Comparison of ENCODE assay signal across 11 mouse cellular contexts in genomic region chr7:100798810-100799209, GRCm38 (mm10).
DNase-seq lines count a peak whose midpoint lies in the region; ATAC-seq and TF ChIP-seq lines count a peak whose summit lies in the region.
"Had no signal": no experiment of that assay in that cellular context is flagged by ENCODE, and none has a peak within 500 bp of the region (broad histone marks: within the 10 kb centered on the region; RNA-seq: fewer than 3 reads in every experiment).

No protein-coding gene starts in this region.

- H3K27ac ChIP-seq in kidney, adult 2 months (ENCODE audit: insufficient read depth, low read depth, low read length): no peak overlapping the region
- H3K27ac ChIP-seq in kidney, embryonic 15.5 days: no peak overlapping the region
- H3K27ac ChIP-seq in CH12.LX (ENCODE audit: insufficient read depth, low read depth): no peak overlapping the region
- no peak overlapping the region for H3K27ac ChIP-seq in liver, embryonic 16.5 days (ENCODE audit: low read length)
- H3K27ac ChIP-seq: macrophage had no signal

- no peaks in the 10 kb centered on the region for H3K27me3 ChIP-seq in kidney, adult 2 months (replicated peaks; ENCODE audit: control insufficient read depth, insufficient read depth, low read length)
- H3K27me3 ChIP-seq in kidney, embryonic 15.5 days: no peaks in the 10 kb centered on the region
- no peaks in the 10 kb centered on the region for H3K27me3 ChIP-seq in CH12.LX (replicated peaks)
- H3K27me3 ChIP-seq in liver, embryonic 16.5 days (ENCODE audit: control insufficient read depth, insufficient read depth, low read depth, low read length): no peaks in the 10 kb centered on the region

- 38% methylated on average over 3 of the region's 3 CpGs for WGBS in kidney, adult 2 months
- WGBS in kidney, embryonic 15.5 days: 60% methylated on average over 3 of the region's 3 CpGs
- WGBS in liver, embryonic 16.5 days (ENCODE audit: insufficient replicate concordance): 28% methylated on average over 3 of the region's 3 CpGs

- no peak overlapping the region for H3K9ac ChIP-seq in kidney, embryonic 15.5 days
- H3K9ac ChIP-seq in CH12.LX (ENCODE audit: insufficient read depth, low read depth): no peak overlapping the region
- no peak overlapping the region for H3K9ac ChIP-seq in liver, embryonic 16.5 days (ENCODE audit: low read depth, low read length)

- H3K9me3 ChIP-seq in kidney, embryonic 15.5 days (replicated peaks): no peaks in the 10 kb centered on the region
- no peaks in the 10 kb centered on the region for H3K9me3 ChIP-seq in CH12.LX (replicated peaks; ENCODE audit: low read length)
- no peaks in the 10 kb centered on the region for H3K9me3 ChIP-seq in liver, embryonic 16.5 days (replicated peaks; ENCODE audit: control insufficient read depth, low read length)

- H3K4me3 ChIP-seq in kidney, adult 2 months (ENCODE audit: insufficient read depth, low read depth, low read length): no peak overlapping the region
- H3K4me3 ChIP-seq in kidney, embryonic 15.5 days (replicated peaks): no peak overlapping the region
- no peak overlapping the region for H3K4me3 ChIP-seq in CH12.LX (replicated peaks in 1 of 3; ENCODE audit: low read depth in 2 of 3, low read length in 2 of 3, poor library complexity in 1 of 3)
- H3K4me3 ChIP-seq in liver, embryonic 16.5 days (ENCODE audit: low read depth, low read length): no peak overlapping the region

- dilution Hi-C loops in CH12.LX (cut with MboI; ENCODE audit: extremely low pct_ligation_motif_present, extremely low pct_unique_long_range_greater_than_20kb, low sequenced_read_pairs): no loop called here

- no peak for ATAC-seq in CD4-positive, CD25-positive, alpha-beta regulatory T cell, adult 4 months
- no peak for ATAC-seq in kidney, embryonic 15.5 days (replicated peaks; ENCODE audit: low FRiP score)
- ATAC-seq in liver, embryonic 16.5 days (ENCODE audit: low read depth): peak; percentile 63; the same call in 1 of the 2 replicates

- TF ChIP-seq POLR2A in kidney, adult 2 months (IDR thresholded peaks at IDR 0.05; ENCODE audit: low read depth, low read length): no peak
- TF ChIP-seq POLR2A in CH12.LX (IDR thresholded peaks at IDR 0.05; ENCODE audit: low read depth, low read length): no peak

- TF ChIP-seq EP300 in CH12.LX (IDR thresholded peaks at IDR 0.05; ENCODE audit: low read length): no peak

- peak; percentile 33 for DNase-seq in CD4-positive, CD25-positive, alpha-beta regulatory T cell, adult 2 months (ENCODE audit: low read depth, low spot score)
- peak; percentile 44 for DNase-seq in kidney, adult 2 months
- DNase-seq in CH12.LX (ENCODE audit: extremely low read depth): peak; percentile 11
- DNase-seq in thymus, adult 18-20 months: no peak
- no peak for DNase-seq in layer of hippocampus, adult 9-11 months
- DNase-seq: adrenal gland, adult 2 months; cerebellum, postnatal 36 days had no signal

- no peak overlapping the region for H3K4me2 ChIP-seq in kidney, embryonic 15.5 days
- no peak overlapping the region for H3K4me2 ChIP-seq in CH12.LX (ENCODE audit: insufficient read depth, low read depth, poor library complexity, severe bottlenecking)
- H3K4me2 ChIP-seq in liver, embryonic 16.5 days (ENCODE audit: low read depth, low read length): no peak overlapping the region

- no peaks in the 10 kb centered on the region for H3K4me1 ChIP-seq in kidney, adult 2 months (ENCODE audit: control insufficient read depth, insufficient read depth, low read length)
- H3K4me1 ChIP-seq in kidney, embryonic 15.5 days: no peaks in the 10 kb centered on the region
- no peaks in the 10 kb centered on the region for H3K4me1 ChIP-seq in CH12.LX (ENCODE audit: control insufficient read depth in 1 of 2, insufficient read depth in 2 of 2)
- H3K4me1 ChIP-seq in liver, embryonic 16.5 days (ENCODE audit: control insufficient read depth, low read depth, low read length): no peaks in the 10 kb centered on the region; the same call in 1 of the 2 replicates

- in situ Hi-C loops in CH12.LX (cut with MboI; ENCODE audit: low pct_ligation_motif_present, low pct_unique_long_range_greater_than_20kb, low sequenced_read_pairs): no loop called here

- H3K79me2 ChIP-seq in CH12.LX (replicated peaks; ENCODE audit: control insufficient read depth, extremely low read depth, insufficient read depth, poor library complexity, severe bottlenecking): no peaks in the 10 kb centered on the region

- TF ChIP-seq RAD21 in CH12.LX (IDR thresholded peaks at IDR 0.05; ENCODE audit: low read depth, low read length): peak; percentile 75

- H3K36me3 ChIP-seq in kidney, adult 2 months (ENCODE audit: control insufficient read depth, insufficient read depth, low read length): no peaks in the 10 kb centered on the region
- no peaks in the 10 kb centered on the region for H3K36me3 ChIP-seq in kidney, embryonic 15.5 days
- peaks cover 0 to 6% of the 10 kb centered on the region in 2 experiments for H3K36me3 ChIP-seq in CH12.LX (replicated peaks in 1 of 2; ENCODE audit: control insufficient read depth in 1 of 2, insufficient read depth in 1 of 2, low read length in 1 of 2)
- H3K36me3 ChIP-seq in liver, embryonic 16.5 days (ENCODE audit: control insufficient read depth, insufficient read depth): no peaks in the 10 kb centered on the region

- TF ChIP-seq CTCF in kidney, adult 2 months (conservative IDR thresholded peaks at IDR 0.05; ENCODE audit: insufficient read depth, insufficient read length, low read depth, low read length): 0 out of 2 replicates have a peak, but pooled peaks have one; percentile 17
- peak in 1 of 2 experiments; percentile 74; a peak in 2 of 4 replicates for TF ChIP-seq CTCF in CH12.LX (conservative IDR thresholded peaks at IDR 0.05 in 1 of 2, IDR thresholded peaks at IDR 0.05 in 1 of 2; ENCODE audit: low read depth in 2 of 2, low read length in 2 of 2)

TF ChIP-seq in CH12.LX, 34 proteins besides CTCF, POLR2A, EP300 and RAD21:
- TF ChIP-seq MYC (IDR thresholded peaks at IDR 0.05; ENCODE audit: low read depth, low read length) (no peak), PAX5 (IDR thresholded peaks at IDR 0.05; ENCODE audit: low read length) (no peak), RCOR1 (conservative IDR thresholded peaks at IDR 0.05; ENCODE audit: low read depth, low read length) (no peak), TBP (conservative IDR thresholded peaks at IDR 0.05; ENCODE audit: low read depth, low read length) (no peak), MAZ (IDR thresholded peaks at IDR 0.05; ENCODE audit: low read depth, low read length) (no peak), SIN3A (IDR thresholded peaks at IDR 0.05; ENCODE audit: low read length) (no peak), JUND (conservative IDR thresholded peaks at IDR 0.05; ENCODE audit: low read depth, low read length) (no peak), SMC3 (IDR thresholded peaks at IDR 0.05; ENCODE audit: low read depth, low read length) (peak; percentile 65), KAT2A (IDR thresholded peaks at IDR 0.05; ENCODE audit: insufficient replicate concordance, low read length) (no peak), MAX (IDR thresholded peaks at IDR 0.05; ENCODE audit: low read length) (no peak), ZKSCAN1 (IDR thresholded peaks at IDR 0.05; ENCODE audit: borderline replicate concordance, low read depth, low read length) (no peak), ELF1 (IDR thresholded peaks at IDR 0.05; ENCODE audit: low read depth, low read length) (peak; percentile 33; the same call in 1 of the 2 replicates), ZMIZ1 (IDR thresholded peaks at IDR 0.05; ENCODE audit: low read depth, low read length) (no peak), UBTF (IDR thresholded peaks at IDR 0.05; ENCODE audit: low read depth, low read length) (no peak), GABPA (IDR thresholded peaks at IDR 0.05; ENCODE audit: insufficient replicate concordance, low read depth, low read length) (no peak), ZC3H11A (IDR thresholded peaks at IDR 0.05; ENCODE audit: low read depth, low read length) (peak; percentile 20; the same call in 1 of the 2 replicates), IRF4 (IDR thresholded peaks at IDR 0.05; ENCODE audit: low read depth, low read length) (no peak), HCFC1 (IDR thresholded peaks at IDR 0.05; ENCODE audit: low read depth, low read length) (no peak), CHD2 (IDR thresholded peaks at IDR 0.05; ENCODE audit: low read length) (no peak), MXI1 (IDR thresholded peaks at IDR 0.05; ENCODE audit: low read depth, low read length) (no peak), E2F4 (IDR thresholded peaks at IDR 0.05; ENCODE audit: insufficient replicate concordance, low read depth, low read length) (no peak), TCF12 (IDR thresholded peaks at IDR 0.05; ENCODE audit: low read depth, low read length) (no peak), NRF1 (IDR thresholded peaks at IDR 0.05; ENCODE audit: low read depth, low read length) (no peak)

Comparison
In these comparisons a context has a peak if more than half of its experiments do, and no peak if none do; other contexts are left out.
1. DNase-seq: peak in CD4-positive, CD25-positive, alpha-beta regulatory T cell, adult 2 months (single experiment), kidney, adult 2 months (single experiment) and CH12.LX (single experiment); none in thymus, adult 18-20 months (0 of 2) and layer of hippocampus, adult 9-11 months (single experiment).